Mouse (Mus musculus): ENCODE results near the gene Taf1b.
A peak's percentile ranks its signal among the peaks of the same experiment; 100 is the strongest.

Taf1b gene

GRCm38 (mm10) chr12:24552531-24552930, 54.4 kb downstream of the Taf1b start:
- DNase-seq (ENCODE audit: low spot score) = no peak

DNA sequence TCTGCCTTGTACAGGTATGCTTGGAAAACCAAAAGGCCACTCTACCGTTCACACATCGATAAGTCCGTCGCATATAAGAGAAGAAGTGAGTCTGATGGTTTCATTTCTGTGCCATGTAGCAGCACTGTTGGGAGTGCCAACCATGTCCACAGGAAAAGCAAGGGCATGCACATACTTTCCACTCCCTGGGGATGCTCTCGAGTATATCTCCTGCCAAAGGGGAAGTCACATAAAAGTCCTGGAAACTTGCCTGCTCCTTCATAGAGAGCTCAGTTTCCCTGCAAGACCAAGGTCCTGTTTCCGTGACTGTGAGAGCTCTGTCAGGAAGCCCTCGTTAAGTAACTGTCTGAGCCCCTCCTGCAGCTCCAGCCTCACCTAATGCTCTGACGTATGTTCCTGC, 57.8 kb downstream of the Taf1b start:
- DNase-seq (ENCODE audit: low spot score) = no peak

DNA sequence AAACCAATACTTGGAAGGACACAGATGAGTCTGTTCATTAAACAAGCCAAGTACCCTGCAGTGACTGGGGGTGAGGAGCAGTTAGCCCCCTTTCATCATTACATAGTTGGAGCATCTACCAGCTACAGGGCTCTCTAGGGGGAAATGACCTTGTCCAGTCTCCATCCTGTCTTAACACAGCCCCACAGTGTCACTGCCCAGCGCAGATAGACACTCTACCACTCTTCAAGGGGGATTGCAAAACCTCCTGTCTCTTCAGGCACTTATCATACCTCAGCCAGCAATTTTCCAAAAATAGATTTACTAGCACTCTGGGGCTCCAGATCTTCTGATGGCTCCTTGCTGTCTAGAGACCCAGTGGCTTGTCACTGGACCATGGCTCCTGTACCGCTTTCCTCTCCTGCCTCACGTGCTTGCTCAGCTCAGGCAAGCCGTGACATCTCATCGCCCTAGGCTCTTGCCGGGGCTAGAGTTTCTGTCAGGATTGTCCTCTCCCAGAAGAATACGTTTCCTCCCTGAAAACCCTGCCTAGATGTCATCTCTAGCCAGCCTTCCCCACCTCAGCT, 65.3 kb downstream of the Taf1b start:
- no peak for DNase-seq (ENCODE audit: low spot score)

GRCm38 (mm10) chr12:24565311-24565710, 67.2 kb downstream of the Taf1b start:
- no peak for DNase-seq (ENCODE audit: low spot score)

DNA sequence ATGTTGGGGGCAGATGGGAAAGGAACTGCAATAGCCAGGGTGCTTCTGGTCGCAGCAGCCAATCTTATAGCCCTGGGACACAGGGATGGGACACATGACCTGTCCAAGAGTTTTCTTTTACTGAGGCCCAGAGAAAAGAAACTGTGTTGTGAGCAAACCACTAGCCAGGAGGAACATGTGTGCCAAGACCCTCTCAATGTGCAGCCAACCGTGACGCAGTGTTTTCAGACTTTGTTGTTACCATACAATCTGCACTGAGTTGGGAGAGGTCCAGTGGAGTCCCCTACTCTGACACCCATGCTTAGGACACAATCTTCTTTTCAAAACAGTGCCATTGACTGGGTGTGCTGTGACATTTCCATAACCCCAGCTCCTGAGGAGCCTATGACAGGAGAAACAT, 69.4 kb downstream of the Taf1b start:
- no peak for DNase-seq (ENCODE audit: low spot score)

- peak; percentile 92 for DNase-seq (ENCODE audit: low spot score)
Observed at GRCm38 (mm10) chr12:24571523-24572392, 73.6 kb downstream of the Taf1b start, which contains the start of gene Grhl1. Gene Grhl1, plus strand, starts transcription at chr12:24572283.

GRCm38 (mm10) chr12:24572421-24573274, 74.5 kb downstream of the Taf1b start:
- no peak for DNase-seq (ENCODE audit: low spot score)

DNA sequence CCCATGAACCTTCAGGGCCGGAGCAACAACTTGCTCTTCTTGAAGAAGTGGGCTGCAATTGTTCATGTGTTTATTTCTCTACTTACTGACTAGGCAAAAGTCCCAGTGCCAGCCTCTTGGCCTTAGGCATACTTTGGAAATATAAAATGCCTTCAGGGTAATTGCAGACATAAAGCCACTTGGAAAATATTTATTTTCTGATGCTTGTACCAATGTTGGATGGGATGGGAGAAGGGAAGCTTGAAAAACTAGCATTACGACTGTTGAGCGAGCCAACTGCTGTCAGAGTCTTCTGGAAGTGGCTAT, 75.1 kb downstream of the Taf1b start:
- no peak for DNase-seq (ENCODE audit: low spot score)

GRCm38 (mm10) chr12:24574870-24575269, 76.7 kb downstream of the Taf1b start:
- DNase-seq (ENCODE audit: low spot score) = peak; percentile 32

GRCm38 (mm10) chr12:24580452-24580851, 82.3 kb downstream of the Taf1b start:
- no peak for DNase-seq (ENCODE audit: low spot score)

DNA sequence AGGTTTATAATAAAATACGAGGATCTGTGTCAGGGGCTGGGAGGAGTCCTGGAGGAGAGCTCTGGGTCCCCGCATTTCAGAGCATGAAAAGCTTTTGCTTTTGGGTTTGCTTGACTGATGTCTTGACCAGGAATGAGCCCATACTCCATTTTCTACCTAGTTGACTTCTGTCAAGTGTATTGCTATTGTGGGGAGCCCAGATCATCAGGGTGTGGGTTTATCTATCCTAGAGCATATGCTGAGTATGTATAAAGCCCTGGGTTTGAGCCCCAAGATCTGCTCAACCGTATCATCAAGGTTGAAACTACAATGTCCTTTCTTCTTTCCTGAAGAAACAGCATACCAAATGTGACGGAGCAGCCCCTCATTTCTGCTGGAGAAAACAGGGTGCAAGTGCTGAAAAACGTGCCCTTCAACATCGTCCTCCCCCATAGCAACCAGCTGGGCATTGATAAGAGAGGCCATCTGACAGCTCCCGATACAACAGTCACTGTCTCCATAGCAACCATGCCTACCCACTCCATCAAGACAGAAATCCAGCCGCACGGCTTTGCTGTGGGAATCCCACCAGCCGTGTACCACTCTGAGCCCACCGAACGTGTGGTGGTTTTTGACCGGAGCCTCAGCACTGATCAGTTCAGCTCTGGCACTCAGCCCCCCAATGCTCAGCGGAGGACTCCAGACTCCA, 83.0 kb downstream of the Taf1b start:
- no peak for DNase-seq (ENCODE audit: low spot score)

- DNase-seq (ENCODE audit: low spot score) = no peak
Observed at GRCm38 (mm10) chr12:24583653-24584052, 85.5 kb downstream of the Taf1b start.

DNA sequence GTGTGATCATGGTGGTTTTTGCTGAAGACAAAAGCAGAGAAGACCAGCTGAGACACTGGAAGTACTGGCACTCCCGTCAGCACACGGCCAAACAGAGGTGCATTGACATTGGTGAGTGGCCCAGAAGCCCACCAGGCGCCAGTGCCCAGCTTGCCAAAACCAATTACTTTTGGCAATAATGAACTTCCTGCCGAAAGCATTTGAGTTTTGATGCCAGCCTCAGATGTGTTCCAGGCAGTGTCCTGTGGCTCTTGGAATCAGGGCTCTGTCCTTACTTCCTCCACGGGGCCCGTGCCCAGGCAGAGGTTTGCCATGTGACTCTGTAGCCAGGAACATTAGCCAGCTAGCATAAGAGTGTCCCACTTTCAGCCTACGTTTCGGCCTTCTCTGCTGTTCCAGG, 86.7 kb downstream of the Taf1b start:
- no peak for DNase-seq (ENCODE audit: low spot score)

GRCm38 (mm10) chr12:24586193-24586592, 88.0 kb downstream of the Taf1b start:
- no peak for DNase-seq (ENCODE audit: low spot score)

DNA sequence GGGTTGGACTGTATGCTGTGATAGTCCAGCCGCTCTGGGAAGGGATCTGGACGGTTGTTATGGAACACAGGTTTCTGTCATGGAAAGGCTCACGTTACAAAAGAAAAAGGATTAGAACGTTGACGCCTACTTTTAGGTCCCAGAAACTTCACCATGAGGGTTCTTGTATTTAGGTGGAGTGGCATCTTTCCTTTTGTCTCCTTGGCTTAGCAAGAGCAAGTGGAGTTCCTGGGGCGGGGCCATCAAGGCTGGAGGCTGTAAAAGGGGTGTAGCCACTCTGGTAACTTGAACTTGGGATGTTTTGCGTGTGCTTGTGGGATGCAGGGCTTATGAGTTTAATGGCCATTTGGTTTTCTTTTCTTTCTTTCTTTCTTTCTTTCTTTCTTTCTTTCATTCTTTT, 92.2 kb downstream of the Taf1b start:
- no peak for DNase-seq (ENCODE audit: low spot score)

DNA sequence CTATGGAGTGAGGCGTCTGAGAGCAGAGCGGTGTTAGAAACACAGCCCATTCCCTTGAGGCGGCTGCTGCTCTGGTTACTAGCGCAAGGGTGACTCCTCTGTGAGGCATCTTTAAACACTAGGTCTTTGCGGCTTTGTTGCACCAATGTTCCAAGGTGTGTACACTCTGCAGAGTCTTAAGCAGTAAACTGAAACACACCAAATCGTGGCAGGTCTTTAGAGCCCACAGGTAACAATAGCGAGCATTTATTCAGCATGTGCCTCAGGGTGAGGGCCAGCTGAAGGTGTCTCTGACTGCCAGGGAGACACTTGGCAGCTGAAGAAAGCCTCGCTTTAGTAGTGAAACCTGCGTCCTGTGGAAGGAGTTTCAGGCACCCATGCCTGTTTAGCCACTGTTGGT, 93.9 kb downstream of the Taf1b start:
- DNase-seq (ENCODE audit: low spot score) = no peak

- DNase-seq (ENCODE audit: low spot score) = no peak
Observed at GRCm38 (mm10) chr12:24592956-24593672, 95.0 kb downstream of the Taf1b start.

GRCm38 (mm10) chr12:24597376-24597775, 99.2 kb downstream of the Taf1b start:
- no peak for DNase-seq (ENCODE audit: low spot score)

DNA sequence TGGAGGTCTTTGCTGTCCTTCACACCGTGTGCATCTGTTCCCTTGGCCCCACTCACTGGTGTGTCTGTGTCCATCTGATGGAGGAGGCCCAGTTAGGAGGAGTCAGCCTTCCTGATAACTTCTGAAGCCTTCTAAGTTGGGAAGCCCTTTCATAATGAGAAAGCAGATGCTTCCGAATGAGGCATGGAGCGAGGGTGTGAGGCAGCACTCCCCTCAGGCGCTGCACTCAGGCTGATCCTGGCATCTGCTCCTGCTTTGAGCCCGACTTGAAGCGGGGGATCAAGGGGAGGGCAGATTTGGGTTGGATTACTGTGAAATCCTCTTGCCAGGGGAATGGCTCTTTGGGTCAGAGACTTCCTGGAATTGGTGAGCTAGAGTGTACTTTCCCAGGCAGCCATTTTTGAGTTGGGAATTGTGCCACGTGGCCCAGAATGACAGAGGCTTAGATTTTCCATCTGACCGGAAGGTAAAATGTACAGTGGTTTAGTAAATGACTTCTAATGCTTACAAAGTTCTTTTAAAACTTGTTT, 101.3 kb downstream of the Taf1b start:
- no peak for DNase-seq (ENCODE audit: low spot score)

- no peak for DNase-seq (ENCODE audit: low spot score)
Observed at GRCm38 (mm10) chr12:24600074-24600473, 101.9 kb downstream of the Taf1b start.

- peak; percentile 42 for DNase-seq (ENCODE audit: low spot score)
Observed at GRCm38 (mm10) chr12:24600806-24601205, 102.6 kb downstream of the Taf1b start.
